Mouse (Mus musculus): ENCODE measurements around the gene Otud7b. TPM values are rescaled to one million over a fixed set of nuclear protein-coding genes. Genes with fewer than 3 reads are reported as not detected.

Otud7b gene
- total RNA-seq, 2 experiments from 2014 or later: 49.3 to 55.9 TPM

- DNase-seq: no peak
These were observed 20.1 kb upstream of the Otud7b start for GRCm38 (mm10) chr3:96084146-96084755.

DNA sequence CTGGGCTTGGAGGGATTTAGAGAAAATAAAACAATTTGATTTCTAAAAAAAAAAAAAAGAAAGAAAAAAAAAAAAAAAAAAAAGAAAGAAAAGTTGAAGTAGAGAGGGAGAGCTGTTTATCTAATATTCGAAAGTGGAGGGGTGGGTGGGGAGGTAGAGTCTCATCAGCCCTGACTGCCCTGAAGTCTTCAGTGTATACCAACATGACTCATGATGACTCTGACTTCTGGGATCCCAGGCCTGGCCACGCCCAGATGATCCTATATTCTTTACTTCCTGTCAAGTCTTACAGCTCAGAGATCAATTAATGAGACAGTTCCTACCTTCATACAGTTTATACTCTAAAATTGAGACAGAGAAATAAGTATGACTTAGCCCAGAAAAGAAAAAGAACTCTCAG, 17.1 kb upstream of the Otud7b start:
- no peak for DNase-seq

GRCm38 (mm10) chr3:96087801-96088200, 16.5 kb upstream of the Otud7b start:
- DNase-seq: no peak

GRCm38 (mm10) chr3:96089882-96090489, 14.3 kb upstream of the Otud7b start:
- no peak for DNase-seq

- no peak for DNase-seq
These were observed 13.2 kb upstream of the Otud7b start for GRCm38 (mm10) chr3:96091146-96091545.

- no peak for DNase-seq
These were observed 12.4 kb upstream of the Otud7b start for GRCm38 (mm10) chr3:96091966-96092365.

- DNase-seq: no peak
These were observed 10.8 kb upstream of the Otud7b start for GRCm38 (mm10) chr3:96093509-96093908.

DNA sequence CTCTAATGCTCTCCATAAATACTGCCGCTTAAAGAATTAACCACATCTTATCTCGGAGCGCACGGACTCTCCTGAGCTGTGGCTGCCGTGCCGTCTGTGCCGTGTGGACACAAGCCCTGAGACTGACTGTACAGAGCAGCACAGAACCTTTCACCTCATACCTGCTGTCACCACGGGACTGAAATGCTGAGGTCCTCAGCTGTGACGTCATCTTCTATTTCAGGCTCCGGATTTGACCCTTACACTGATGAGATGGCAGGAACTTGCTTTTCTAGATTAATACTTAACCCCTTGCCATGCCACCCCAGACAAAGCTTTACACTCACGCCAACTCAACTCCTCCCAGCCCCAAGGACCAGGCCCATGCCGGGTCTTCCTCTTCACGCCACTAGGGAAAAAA, 10.1 kb upstream of the Otud7b start:
- no peak for DNase-seq

DNA sequence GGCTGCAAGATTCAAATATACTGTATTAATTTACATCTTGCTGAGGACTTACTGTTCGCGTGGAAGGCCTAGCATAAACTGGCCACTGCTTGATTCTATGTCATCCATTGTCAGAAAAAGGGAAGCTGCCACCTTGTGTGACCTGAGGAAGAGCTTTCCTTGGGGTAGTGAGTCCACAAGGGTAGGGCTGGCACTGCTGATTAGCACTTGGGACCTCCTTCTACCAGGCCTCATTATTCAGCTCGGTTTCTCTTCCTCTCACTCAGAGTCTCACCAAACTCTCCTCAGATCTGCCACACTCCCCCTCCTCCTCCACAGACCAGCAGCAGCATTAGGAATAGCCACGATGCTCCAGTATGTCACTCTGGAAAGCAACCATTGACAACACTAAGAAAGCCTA, 6.2 kb upstream of the Otud7b start:
- DNase-seq: no peak

DNA sequence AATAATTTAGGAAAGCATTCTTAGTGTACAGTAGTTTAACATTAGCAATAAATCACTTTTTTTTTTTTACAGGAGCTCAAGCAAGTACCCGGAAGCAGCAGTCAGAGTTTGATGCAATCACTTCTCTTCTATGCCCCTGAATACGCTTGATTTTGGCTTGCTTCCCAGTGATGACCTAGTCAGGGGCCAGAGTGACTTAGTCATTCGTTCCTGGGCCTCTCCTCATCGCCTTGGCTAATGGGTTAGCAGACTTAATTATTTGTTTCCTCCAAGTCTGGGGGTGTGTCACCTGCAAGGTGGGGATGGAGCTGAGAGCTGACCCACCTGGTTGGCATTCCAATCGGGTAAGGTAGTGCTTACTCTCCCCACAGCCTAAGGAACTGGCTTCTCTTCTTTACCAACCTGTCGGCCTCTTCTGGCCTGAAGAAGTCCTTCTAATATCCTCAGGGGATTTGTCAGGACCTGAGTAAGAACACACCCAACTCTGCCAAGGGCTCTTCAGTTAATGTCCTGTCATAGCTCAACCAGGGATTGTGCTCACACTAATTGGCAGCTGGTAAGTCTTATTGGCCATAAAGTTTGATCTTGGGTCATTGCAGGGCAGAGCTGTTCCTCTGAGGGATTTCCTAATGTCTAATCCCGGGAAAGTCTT, 5.6 kb upstream of the Otud7b start:
- no peak for DNase-seq

GRCm38 (mm10) chr3:96102100-96102872, 2.0 kb upstream of the Otud7b start:
- DNase-seq: peak; percentile 22

DNA sequence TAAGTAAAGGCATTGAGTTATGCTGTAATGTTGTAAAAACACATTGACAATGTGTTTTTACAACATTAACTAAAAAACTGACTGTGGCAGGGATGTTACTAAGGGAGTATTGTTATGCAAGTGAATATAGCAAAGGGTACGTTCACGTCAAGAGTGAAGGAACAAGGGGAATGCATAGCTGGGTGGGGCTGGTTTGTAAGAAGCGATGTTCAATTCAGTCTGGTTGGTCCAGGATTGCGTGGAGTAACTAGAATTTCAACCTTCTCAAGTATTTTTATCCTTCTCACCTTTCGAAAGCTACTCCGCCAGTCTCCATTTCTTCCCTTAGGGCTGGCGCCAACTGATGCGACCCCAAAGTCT, 446 bp upstream of the Otud7b start:
- no peak for DNase-seq

DNA sequence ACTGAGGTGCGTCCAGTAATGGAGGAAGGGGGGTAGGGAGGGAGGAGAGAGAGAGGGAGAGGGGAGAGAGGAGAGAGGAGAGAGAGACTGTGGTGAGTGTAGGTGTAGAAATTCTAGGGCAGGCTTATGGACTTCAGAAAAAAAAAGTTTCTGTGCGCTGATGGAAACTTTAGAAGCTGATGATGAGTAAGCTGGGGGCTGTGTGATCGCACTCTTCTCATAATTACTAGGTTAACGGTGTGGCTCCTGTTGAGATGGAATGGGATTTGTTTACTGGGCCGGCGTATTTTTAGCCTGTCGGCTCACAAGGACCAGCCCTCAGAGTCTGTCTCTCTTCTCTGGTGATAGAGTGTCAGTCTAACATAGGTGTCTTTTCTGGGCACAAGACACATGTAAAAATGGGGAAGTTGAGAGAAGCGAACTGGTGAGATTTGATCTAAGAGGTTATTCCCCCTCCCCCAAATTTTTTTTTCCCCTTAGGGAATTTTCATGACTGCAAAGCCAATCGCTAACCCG, 963 bp downstream of the Otud7b start:
- no peak for DNase-seq

- no peak for DNase-seq
These were observed 1.8 kb downstream of the Otud7b start for GRCm38 (mm10) chr3:96106151-96106550.

GRCm38 (mm10) chr3:96108315-96108714, 4.0 kb downstream of the Otud7b start:
- no peak for DNase-seq

- DNase-seq: no peak
These were observed 8.9 kb downstream of the Otud7b start for GRCm38 (mm10) chr3:96113251-96113650.

GRCm38 (mm10) chr3:96118142-96118541, 13.8 kb downstream of the Otud7b start:
- no peak for DNase-seq

- DNase-seq: no peak
These were observed 14.4 kb downstream of the Otud7b start for GRCm38 (mm10) chr3:96118702-96119101.

- no peak for DNase-seq
These were observed 19.9 kb downstream of the Otud7b start for GRCm38 (mm10) chr3:96124235-96124634.

GRCm38 (mm10) chr3:96128128-96128527, 23.8 kb downstream of the Otud7b start:
- DNase-seq: no peak

DNA sequence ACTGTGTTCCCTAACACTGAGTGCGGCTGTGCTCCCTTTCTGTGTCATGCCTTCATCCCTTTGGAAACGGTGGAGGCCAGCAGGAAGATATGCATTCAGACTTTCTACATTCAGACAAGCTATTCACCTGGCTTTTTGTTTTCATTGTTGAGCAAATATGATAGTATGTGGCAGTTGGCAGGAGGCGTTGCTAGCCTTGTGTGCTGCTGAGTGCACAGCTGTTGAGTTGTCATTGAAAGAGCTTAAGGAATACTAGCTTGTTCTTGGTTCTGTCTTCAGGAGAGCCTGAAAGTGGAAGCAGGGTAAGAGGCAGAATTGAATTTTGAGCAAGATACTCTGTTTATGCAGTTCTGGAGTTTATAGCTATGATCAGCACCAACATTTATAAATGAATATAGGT, 28.2 kb downstream of the Otud7b start:
- no peak for DNase-seq

DNA sequence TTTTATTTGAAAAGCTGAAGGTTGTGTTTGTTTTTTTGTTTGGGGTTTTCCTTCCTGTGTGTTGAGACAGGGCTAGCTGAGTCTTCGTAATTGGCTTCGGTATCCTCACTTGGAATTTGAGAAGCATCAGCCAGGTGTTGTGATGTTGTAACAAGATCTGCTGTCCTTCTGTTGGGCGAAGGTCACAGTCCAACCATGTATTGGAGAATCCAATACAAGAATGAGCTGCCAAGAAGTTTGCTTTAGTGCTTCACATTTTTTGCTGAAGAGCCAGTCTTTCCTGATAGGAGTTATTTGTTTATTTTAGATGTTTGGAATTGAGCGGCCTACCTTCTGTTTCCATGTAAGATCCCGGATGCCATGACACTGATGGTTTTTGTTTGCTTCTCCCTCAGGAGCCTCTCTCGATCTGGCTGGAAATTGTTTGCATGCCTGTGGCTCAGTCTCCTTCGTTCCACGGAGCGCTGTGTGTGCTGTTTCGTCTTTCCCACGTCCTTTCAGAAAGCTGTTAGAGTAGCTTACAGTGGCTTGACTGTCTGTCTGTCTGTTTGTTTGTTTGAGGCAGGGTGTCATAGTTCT, 29.1 kb downstream of the Otud7b start:
- no peak for DNase-seq

DNA sequence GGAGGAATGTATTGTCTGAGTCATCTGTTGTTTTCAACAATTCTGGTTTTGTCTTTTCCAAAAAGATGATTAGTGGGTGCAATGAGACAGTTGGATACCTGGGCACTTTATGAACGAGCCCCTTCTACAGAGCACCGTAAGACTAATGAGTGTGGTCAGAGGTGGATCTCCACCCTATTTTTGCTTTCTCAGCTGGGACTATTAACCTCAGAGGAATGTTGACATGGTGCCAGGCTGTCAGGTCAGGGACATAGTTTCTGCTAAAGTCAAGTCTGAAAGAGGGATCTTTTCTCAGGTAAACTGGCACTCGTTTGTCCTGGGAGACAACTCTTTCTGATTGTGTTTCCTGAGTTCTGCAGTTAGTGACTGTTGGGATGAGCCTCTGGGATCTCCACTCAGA, 30.7 kb downstream of the Otud7b start:
- DNase-seq: no peak

All from gastrocnemius, postnatal 10 days (tissue).